Mouse (Mus musculus): ENCODE data around the gene Pde3a.
"Not testable (repeated sequence)": the region's sequence is repeated elsewhere in the genome, so short reads cannot be mapped to it uniquely, and the experiment has no call there.

Pde3a gene

DNA sequence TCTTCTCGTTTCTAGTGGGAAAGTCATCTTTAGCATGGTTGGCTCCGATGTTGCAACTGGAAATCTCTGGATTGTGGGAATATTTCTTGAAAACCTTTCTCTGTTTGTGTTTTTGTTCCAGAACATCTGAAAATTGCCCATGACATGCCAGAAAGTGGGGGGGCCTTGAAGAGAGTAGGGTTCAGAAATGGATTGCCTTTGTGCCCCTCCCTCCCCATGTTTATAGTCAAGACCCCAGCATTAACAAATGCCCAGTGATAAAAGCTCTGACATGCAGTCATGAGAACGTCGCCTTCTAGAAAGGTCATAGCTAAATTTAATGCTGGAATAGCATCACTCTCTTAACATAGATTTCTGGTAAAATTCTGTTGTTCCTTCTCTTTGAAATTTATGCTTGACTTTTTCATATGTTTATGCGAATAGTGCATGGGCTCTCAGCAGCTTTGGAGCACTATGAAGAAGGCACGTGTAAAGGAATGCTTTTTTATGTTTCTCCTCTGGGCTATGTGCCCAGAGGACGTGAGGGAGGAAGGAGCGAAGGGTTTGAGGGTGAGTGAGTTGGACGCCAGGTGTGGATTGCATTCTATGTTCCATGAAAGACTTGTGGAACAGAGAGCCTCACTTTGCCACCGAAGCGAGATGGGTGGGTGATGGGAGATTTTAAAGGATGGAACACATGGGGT is 19.0 kb downstream of the Pde3a start:
- DNase-seq (ENCODE audit: low read depth) = no peak

DNA sequence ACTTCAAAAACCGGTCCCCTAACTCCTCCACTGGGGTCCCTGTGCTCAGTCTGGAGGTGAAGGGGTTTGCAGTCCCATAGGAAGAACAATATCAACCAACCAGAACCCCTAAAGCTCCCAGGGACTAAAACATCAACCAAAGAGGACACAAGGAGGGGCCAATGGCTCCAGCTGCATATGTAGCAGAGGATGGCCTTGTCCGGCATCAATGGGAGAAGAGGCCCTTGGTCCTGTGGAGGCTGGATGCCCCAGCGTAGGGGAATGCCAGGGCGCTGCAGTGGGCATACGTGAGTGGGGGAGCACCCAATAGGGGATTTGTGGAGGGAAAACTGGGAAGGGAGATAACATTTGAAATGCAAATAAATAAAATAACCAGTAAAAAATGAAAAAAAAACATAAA is 19.8 kb downstream of the Pde3a start:
- DNase-seq (ENCODE audit: low read depth) = no peak

DNA sequence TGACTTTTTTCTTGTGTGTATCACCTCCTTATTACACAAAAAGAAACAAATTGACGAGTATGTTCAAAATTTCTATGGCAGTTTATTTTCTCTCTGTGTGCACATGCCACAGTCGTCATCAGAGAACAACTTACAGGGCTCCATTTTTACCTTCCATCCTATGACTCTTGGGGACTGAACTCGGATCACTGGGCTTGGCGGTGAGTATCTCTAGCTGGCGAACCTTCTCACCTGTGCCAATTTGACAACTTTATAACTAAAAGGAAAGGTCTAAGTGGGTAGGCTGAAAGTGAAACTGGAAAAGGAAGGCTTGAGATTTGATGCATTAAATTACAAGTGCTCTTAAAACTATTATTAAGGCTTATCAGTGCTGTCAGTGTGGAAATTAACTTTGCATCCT is 22.1 kb downstream of the Pde3a start:
- no peak for DNase-seq (ENCODE audit: low read depth)

DNA sequence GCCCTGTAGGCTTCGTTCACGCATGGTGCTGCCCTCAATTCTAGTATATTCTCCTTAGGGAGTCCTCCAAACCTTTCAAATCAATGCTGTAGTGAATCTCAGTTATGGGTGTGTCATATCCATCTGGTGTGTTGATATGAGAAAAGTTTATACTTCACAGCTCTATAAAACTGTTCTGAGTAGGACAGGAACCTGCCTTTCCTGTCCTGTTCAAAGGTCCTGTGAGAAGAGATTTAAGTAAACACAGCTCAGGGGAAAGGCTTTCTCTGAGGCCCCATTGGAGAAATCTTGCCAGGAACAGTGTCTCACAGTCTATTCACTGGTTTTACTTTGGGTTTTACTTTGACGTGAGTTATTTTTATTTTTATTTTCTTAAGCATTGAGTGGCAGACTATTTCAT is 22.5 kb downstream of the Pde3a start:
- no peak for DNase-seq (ENCODE audit: low read depth)

DNA sequence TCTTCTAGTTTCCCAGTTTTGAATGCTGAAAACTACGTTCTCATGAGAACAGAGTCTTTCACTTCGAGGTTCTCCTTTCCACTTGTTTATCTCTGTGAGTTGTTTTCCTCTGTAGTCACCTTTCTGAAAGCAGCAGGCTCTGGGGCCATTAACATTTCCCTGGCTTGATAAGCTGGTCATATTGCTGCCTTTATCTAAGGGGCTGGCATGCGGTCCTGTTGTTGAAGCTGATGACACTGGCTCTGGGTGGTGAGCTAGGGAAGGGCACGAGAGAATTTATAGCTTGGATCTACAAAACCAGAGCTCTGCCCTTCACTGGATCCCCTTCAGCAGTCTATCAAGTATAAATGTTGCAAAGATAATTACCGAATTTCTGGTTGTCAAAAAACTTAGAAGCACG is 24.6 kb downstream of the Pde3a start:
- DNase-seq (ENCODE audit: low read depth) = no peak

DNA sequence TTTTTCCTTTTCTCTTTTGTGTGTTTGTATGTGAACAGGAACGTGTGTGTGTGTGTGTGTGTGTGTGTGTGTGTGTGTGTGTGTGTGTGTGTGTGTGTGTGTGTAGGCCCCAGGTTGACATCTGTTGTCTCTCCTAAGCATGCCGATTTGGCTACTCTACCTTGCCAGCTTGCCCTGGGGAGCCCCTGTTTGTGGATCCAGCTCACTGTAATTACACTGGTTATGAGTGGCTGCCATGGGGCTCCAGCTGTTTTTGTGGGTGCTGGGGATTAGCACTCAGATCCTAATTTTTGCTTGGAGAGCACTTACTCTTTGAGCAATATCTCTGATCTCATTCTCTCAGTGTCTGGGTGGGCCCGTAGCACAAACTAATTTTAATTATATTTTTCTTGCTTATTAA is 32.6 kb downstream of the Pde3a start:
- DNase-seq (ENCODE audit: low read depth) = no peak

DNA sequence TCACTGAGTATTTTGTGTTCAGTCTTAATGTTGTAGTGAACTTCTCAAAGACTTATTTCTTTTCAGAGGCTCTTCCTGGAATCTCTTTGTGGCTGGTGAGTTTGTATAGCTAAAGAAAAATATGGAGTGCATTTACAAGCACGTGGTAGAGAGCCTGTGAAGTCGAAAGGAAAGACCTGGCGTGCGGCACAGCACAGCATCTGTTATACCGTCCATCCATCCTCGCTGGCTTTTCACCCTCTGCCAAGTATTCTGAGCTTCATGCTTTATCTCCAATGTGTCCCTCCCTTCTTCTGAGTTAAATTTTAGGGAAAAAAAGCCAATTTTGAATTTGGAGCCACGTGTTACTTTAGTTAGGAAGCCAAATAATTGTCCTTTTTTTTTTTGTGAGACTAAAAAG is 33.7 kb downstream of the Pde3a start:
- no peak for DNase-seq (ENCODE audit: low read depth)

DNA sequence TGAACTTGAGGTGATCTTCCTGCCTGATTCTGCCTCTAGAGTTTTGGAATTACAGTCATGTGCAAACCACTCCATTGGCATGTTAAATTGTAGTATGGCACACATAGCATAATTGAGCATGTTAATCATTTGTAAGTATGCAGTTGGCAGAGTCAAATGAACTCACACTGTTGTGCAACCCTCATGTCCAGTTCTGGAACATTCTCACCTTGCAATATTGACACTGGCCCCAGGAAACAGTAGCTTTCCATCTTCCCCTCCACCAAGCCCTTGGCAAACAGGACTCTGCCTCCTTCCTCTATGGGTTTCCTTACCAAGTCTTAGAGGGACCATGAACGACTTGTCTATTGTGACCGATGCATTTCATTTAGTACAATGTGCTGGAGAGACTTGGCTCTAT is 42.1 kb downstream of the Pde3a start:
- no peak for DNase-seq (ENCODE audit: low read depth)

DNA sequence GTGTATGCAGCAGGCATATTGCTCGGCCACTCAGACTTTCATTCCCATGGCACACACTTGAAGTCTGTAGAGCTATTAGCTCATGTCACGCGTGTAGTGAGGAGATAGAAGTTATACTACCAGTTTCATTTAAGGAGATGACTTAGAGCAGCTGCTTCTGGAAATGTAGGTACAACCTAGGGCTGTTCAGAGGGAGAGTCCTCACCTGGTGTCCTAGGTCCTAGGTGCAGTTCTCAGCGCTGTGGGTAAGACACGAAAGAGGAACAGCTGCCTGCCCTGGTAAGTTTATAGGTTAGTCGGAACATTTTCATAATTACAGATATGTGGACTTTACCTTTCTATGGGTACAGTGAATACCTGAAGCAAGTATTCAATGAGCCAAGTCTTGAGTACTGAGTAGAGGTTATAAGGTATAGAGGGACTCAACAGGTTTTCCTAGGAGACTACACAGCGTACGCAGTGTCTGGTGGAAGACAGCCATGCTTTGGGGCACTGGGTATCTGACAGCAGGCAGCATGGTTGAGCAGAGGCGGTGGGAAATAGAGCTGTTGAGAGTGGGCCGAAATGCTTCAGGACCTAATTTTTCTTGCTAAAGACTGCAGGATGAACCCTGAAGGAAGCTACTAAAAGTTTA is 43.9 kb downstream of the Pde3a start:
- DNase-seq (ENCODE audit: low read depth) = no peak

DNA sequence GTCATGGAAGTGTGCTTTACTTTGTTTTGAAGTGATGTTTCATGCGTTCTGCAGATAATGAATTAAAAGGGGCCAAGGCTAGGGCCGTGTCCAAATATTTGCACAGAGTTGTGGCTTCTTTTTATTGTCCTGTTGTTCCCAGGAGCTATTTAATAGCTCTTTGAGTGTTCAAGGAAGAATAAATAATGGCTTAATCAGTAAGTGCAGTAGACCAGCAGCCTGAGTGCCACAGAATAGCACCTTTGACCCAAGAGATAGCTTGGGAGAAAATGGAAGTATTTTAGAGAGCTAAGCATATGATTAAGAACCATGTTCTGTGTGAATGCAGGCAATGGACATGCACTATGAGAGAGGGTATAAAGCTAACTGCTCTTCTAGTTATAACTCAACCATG is 44.4 kb downstream of the Pde3a start:
- no peak for DNase-seq (ENCODE audit: low read depth)

DNA sequence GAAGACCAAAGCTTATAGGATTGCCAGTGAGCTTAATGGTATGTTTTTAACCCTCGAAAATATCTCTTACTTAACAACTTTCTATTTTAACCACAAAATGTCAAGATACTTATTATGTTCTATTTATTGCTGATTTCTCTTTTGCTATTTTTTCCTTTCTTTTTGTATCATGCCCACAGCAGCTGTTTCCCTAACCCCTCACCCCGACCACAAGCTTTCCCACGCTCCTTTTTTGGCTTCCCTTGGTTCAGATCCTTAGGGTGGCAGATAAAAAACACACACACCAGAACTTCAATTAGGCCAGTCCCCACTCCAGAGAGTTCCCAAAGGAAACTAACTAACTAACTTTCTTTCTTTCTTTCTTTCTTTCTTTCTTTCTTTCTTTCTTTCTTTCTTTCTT is 46.2 kb downstream of the Pde3a start:
- no peak for DNase-seq (ENCODE audit: low read depth)

DNA sequence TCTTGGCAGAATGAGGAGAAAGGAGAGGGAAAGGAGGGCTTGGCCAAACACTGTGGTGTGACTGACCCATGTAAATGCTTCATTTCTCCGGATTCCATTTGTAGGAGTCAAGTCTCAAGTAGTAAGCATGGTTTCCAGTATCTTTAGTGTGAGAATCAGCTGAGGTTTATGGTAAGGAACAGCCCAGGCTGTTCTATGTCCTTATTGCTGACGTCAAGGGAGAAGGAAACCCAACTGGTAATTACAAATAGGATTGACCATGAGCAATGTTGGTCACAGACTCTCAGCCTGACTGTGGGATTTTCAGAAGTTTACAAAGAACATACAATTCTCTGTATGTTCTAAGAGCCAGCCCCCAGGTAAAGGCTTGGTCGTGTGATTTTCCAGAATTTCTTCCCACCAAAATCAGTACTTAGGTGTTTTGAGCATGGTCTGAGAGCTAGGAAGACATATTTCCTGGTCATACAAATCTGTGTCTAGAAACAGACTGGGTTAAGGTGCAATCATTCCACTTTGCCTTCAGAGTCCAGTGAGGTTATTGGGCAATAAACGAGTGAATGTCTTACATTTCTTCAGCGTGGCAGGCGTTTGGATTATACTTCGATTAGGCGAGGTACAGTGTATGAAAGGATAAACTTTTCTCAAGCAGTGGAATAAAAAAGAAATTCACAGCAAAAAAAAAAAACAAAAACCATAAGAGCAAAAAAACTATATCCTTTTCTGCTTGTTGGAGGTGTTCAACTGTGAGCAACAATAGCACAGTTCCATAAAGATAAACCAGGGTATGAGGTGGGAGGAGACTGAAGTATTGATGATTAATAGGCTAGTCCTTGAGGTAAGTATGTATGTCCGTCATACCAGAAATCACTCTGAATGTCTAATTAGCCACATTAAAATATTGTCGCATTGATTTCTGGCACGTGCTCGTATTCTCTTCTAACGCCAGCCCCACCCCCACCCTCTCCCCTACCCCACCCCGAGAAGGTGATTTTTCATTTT is 53.0 kb downstream of the Pde3a start:
- DNase-seq (ENCODE audit: low read depth) = no peak

DNA sequence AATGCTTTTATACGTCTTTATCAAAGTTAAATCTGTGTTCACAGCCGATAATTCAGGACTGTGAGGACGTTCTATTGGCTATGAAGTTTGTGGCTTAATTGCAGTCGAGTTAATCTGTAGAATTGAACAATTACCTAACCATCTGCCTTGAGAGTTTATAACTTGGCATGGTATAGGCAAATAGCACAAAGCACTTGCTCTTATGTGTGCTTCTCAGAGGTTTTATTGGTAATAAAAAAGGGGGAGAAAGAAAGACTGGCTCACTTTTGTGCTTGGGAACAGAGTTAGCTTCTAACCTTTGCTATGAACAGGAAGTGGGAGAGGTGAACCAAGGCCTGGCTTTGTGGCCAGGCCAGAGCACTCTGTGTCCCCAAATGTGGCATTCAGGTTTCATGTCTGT is 53.8 kb downstream of the Pde3a start:
- no peak for DNase-seq (ENCODE audit: low read depth)

DNA sequence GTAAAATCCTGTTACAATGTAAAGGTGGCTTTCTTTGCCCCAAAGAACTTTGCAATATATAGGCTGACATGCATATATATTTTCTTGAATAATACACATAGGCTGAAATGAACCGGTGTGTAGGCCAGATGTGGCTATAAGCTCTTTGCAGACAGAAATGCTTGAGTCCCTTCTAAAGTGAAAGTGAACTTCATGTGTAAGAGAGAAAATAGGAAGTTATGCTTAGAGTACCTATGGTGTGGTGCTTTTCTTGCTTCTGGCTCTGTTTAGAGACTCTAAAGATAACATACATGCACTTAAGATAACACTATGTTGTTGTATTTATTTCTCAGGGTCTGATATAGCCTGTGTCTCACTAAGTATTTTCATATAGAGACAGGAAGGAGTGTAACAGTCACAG is 58.3 kb downstream of the Pde3a start:
- DNase-seq (ENCODE audit: low read depth) = no peak

DNA sequence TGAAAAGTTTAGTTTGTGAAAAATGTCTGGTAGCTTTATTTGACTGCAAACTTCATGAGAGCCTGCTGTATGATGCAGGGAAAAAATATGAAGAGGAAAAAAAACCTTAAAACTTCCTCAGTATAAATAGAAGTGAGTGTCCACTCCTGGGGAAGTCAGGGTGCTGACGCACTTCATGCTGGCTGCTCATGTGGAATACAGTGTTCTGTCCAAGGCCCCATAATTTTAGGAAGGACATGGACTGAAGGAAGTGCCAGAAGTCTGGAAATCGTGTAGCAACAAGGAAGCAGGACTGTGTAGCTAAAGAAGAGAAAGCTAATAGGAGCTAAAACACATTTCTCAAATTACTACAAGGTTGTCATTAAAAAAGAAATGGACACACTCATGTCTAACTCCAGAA is 59.4 kb downstream of the Pde3a start:
- no peak for DNase-seq (ENCODE audit: low read depth)

DNA sequence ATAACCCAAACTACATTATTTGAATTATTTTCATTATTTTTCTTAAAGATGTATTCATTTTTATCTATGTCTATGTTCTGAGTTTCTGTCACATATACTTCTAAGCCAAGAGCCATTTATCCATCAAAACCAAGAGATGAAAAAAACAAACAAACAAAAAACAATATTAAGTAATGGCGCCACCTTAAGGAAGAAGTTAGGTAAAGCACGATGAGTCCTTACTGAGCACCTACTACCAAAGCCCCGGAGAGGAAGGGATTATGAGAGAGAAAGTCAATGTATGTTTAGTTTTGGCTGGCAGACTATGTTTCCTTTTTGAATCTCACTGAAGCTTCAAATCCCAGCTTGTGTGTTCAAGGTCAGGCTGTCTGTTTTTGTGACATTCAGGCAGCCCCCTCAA is 60.8 kb downstream of the Pde3a start:
- DNase-seq (ENCODE audit: low read depth) = no peak

DNA sequence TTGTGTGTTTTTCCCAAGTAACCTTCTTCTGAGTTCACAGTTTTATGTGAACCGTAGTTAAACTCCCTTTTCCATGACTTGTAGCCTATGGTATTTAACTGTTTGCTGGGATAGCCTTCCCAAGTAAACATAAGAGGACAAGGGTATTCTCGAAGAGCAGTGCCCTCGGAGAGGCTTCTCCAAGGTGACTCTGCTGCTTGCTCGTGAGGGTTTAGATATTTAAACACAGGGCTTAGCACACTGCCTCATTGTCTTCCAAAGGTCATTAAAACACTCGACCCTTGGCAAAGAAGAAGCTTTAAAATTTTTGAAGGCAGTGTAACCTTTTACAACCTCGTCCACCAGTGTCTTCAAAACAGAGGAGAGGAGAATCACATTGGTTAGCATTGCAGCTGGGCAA is 61.3 kb downstream of the Pde3a start:
- DNase-seq (ENCODE audit: low read depth) = no peak

DNA sequence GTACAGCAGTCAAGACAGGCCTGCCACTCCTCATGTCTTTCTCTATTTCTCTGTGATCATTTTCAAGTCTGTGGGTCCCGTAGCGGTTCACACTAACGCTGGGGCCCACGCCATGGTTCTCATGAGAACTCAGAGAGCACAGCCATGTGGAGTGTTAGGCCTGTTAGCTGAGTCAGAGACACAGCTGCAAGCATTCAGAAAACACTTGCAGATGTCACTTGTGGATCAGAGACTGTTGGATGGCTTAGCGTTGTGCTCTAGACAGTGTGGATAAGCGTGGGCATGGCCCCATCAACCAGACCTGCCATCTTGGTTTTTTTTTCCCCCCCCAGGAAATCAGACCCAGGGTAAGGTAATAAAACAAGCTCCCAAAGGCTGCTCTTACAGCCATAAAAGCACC is 62.5 kb downstream of the Pde3a start:
- DNase-seq (ENCODE audit: low read depth) = no peak

DNA sequence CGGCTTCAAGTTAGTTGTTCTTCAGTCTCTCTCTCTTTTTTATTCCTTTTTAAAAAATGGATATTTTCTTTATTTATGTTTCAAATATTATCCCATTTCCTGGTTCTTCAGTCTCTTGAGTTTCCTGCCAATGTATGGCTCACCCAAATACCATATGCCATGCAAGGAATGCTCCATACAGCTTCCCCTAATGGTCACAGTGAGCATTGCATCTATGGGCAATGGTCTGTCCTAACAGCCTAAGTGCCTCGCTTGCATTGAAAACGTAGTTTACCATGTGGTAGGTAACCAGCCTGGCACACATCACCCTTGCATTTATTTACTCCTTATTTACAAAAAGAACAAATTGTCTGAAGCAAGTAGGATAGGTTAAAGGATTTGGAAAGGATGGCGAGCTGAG is 64.0 kb downstream of the Pde3a start:
- no peak for DNase-seq (ENCODE audit: low read depth)

DNA sequence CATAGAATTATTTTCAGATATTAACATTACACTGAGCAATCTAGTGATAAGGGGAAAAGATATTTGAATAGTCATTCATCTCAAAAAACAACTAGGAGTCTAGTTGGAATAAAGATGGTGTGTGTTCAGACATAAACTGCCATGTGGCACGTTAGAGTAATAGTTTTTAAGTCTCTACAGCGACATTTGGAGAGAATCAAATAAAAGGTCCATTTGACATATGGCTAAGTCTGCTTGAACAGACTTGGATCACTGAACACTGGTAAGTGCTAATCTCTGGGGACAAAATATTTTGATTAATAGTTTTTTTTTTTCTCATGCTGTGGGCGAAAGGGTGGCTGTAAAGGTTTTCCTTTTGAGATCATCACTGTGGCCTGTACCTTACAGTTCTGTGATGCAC is 69.4 kb downstream of the Pde3a start:
- no peak for DNase-seq (ENCODE audit: low read depth)

DNA sequence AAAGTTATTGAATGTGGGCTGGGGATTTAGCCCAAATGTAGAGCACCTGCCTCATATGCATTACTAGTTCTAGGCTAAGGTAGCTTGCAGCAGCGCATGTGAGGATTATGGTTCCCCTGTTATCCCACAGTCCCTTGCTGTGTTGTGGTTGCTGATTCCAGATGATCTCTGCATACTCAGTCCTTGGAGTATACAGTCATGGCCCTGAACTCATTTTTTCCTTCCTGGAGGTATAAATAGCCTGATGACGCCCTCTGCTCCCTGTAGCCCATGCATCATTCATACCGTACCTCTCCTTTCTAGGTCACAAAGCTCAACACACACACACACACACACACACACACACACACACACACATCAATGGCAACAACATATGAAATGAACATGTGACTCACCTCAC is 72.2 kb downstream of the Pde3a start:
- no peak for DNase-seq (ENCODE audit: low read depth)

DNA sequence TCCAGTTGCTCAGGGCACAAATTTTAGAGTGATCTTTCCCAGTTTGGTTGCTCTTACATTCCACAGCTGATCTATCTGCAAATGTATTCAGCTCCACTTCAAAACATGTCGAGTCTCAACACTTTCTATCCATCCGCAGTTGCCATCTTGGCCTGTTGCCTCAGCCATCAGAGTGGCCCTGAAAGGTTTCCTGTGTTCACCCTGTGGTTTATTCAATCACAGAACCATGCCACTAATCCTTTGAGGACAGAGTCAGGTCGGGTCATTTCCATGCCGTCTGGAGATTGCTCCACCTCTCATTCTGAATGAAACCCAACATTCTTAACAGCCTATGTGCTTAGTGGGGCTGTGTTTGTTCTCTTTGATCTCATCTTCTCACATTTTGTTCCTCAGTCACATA is 73.9 kb downstream of the Pde3a start:
- DNase-seq (ENCODE audit: low read depth) = no peak

DNA sequence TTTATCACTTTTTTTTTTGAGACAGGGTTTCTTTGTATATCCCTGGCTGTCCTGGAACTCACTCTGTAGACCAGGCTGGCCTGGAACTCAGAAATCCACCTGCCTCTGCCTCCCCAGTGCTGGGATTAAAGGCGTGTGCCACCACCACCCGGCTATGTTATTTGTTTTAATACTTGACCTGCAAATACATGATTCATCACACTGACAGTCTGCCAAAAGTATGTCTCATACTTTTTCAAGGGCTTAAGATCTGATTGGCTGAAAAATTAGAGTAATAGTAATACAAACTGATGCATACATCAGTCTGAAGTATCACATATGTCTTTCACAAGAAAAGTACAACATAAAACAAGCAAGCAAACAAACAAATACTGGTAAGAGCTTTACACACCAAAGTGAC is 78.1 kb downstream of the Pde3a start:
- not testable (repeated sequence) for DNase-seq (ENCODE audit: low read depth)

Data from induced T-regulatory cell, adult 2 months (primary cell).